ENCODE assay signal across 36 mouse cellular contexts in genomic region chr8:105233126-105233935, GRCm38 (mm10). TPM values are rescaled to one million over a fixed set of nuclear protein-coding genes. Genes with fewer than 3 reads are reported as not detected.
DNase-seq lines count a peak whose midpoint lies in the region; ATAC-seq and TF ChIP-seq lines count a peak whose summit lies in the region.
"Had no signal": no experiment of that assay in that cellular context is flagged by ENCODE, and none has a peak within 500 bp of the region (broad histone marks: within the 10 kb centered on the region; RNA-seq: fewer than 3 reads in every experiment).

No protein-coding gene starts in this region.

- peak; percentile 19 for DNase-seq in midbrain, embryonic 11.5 days (ENCODE audit: low spot score, missing footprints)
- peak; percentile 85 for DNase-seq in ZHBTc4 (ENCODE audit: low read depth, low spot score)
- DNase-seq in liver, embryonic 14.5 days (ENCODE audit: low read depth in 3 of 3, low spot score in 3 of 3), result no peak
- DNase-seq in ovary, adult 18-20 months (ENCODE audit: low spot score), result no peak
- DNase-seq in gastrocnemius, postnatal 25 days, result no peak
- DNase-seq: adrenal gland, postnatal 25 days; cerebellum, adult 18-20 months; cerebellum, postnatal 10 days; gastrocnemius, postnatal 10 days; heart, adult 18-20 months; heart, postnatal 36 days; kidney, adult 11 months; kidney, postnatal 36 days; lung, adult 2 months; lung, postnatal 14 days; right cerebral cortex, postnatal 4 days; thymus, adult 2 months; thymus, postnatal 36 days had no signal

- H3K27ac ChIP-seq in midbrain, embryonic 11.5 days (ENCODE audit: low read depth, low read length), result no peak overlapping the region
- H3K27ac ChIP-seq in midbrain, embryonic 15.5 days, result no peak overlapping the region
- H3K27ac ChIP-seq in liver, embryonic 14.5 days, result no peak overlapping the region
- H3K27ac ChIP-seq: embryonic facial prominence, embryonic 13.5 days; forebrain, embryonic 10.5 days; forebrain, embryonic 15.5 days; hindbrain, embryonic 12.5 days; hindbrain, postnatal 0 days; layer of hippocampus, adult 2 months; left cerebral cortex, adult 2 months; limb, embryonic 13.5 days; midbrain, embryonic 10.5 days; neural tube, embryonic 12.5 days had no signal

- no peak for TF ChIP-seq CTCF in liver, embryonic 14.5 days (IDR thresholded peaks at IDR 0.05; ENCODE audit: low read depth)

- H3K4me2 ChIP-seq in midbrain, embryonic 11.5 days, result no peak overlapping the region
- no peak overlapping the region for H3K4me2 ChIP-seq in midbrain, embryonic 15.5 days
- H3K4me2 ChIP-seq in liver, embryonic 14.5 days (ENCODE audit: low read depth), result peak overlapping the region; percentile 41
- H3K4me2 ChIP-seq: embryonic facial prominence, embryonic 13.5 days; forebrain, embryonic 15.5 days; heart, embryonic 11.5 days; hindbrain, embryonic 12.5 days; limb, embryonic 13.5 days; neural tube, embryonic 12.5 days had no signal

- H3K4me3 ChIP-seq in midbrain, embryonic 11.5 days (ENCODE audit: low read depth, low read length), result no peak overlapping the region
- no peak overlapping the region for H3K4me3 ChIP-seq in midbrain, embryonic 15.5 days
- H3K4me3 ChIP-seq in liver, embryonic 14.5 days (ENCODE audit: insufficient read depth in 1 of 2, low read depth in 2 of 2, low read length in 2 of 2), result no peak overlapping the region
- H3K4me3 ChIP-seq: embryonic facial prominence, embryonic 13.5 days; forebrain, embryonic 10.5 days; forebrain, embryonic 15.5 days; hindbrain, embryonic 12.5 days; layer of hippocampus, adult 2 months; left cerebral cortex, adult 2 months; limb, embryonic 13.5 days; midbrain, embryonic 10.5 days; myocyte; neural tube, embryonic 12.5 days had no signal

- H3K9ac ChIP-seq in midbrain, embryonic 11.5 days (ENCODE audit: low read length), result no peak overlapping the region
- no peak overlapping the region for H3K9ac ChIP-seq in midbrain, embryonic 15.5 days
- no peak overlapping the region; the same call in 1 of the 2 replicates for H3K9ac ChIP-seq in liver, embryonic 14.5 days (replicated peaks)
- H3K9ac ChIP-seq: embryonic facial prominence, embryonic 13.5 days; forebrain, embryonic 15.5 days; hindbrain, embryonic 12.5 days; limb, embryonic 13.5 days; neural tube, embryonic 12.5 days had no signal

- no peak for TF ChIP-seq EP300 in liver, embryonic 14.5 days (IDR thresholded peaks at IDR 0.05; ENCODE audit: low read depth)

- no peak for ATAC-seq in midbrain, embryonic 11.5 days (ENCODE audit: low FRiP score)
- no peak for ATAC-seq in midbrain, embryonic 15.5 days (replicated peaks)
- ATAC-seq in liver, embryonic 14.5 days (ENCODE audit: insufficient read depth), result no peak; the same call in 1 of the 2 replicates
- ATAC-seq in megakaryocyte-erythroid progenitor cell, adult 5-6 weeks (replicated peaks; ENCODE audit: low FRiP score, low TSS enrichment, poor library complexity, severe bottlenecking), result no peak
- ATAC-seq: CD4-positive, CD25-positive, alpha-beta regulatory T cell, adult 4 months; forebrain, embryonic 15.5 days; hindbrain, postnatal 0 days; Patski had no signal

- no peaks in the 10 kb centered on the region for H3K4me1 ChIP-seq in midbrain, embryonic 11.5 days (ENCODE audit: control insufficient read depth, insufficient read depth, low read length)
- H3K4me1 ChIP-seq in midbrain, embryonic 15.5 days, result no peaks in the 10 kb centered on the region
- peaks cover 11 to 14% of the 10 kb centered on the region in 2 experiments for H3K4me1 ChIP-seq in liver, embryonic 14.5 days (replicated peaks; ENCODE audit: control insufficient read depth in 2 of 2, insufficient read depth in 2 of 2, low read length in 1 of 2)
- H3K4me1 ChIP-seq: embryonic facial prominence, embryonic 13.5 days; forebrain, embryonic 10.5 days; forebrain, embryonic 15.5 days; hindbrain, embryonic 12.5 days; limb, embryonic 13.5 days; midbrain, embryonic 10.5 days; neural tube, embryonic 12.5 days had no signal

- no peaks in the 10 kb centered on the region for H3K36me3 ChIP-seq in midbrain, embryonic 11.5 days (ENCODE audit: control insufficient read depth, insufficient read depth, low read length)
- 0 out of 2 replicates have a peak, but pooled peaks cover 10% of the 10 kb centered on the region for H3K36me3 ChIP-seq in midbrain, embryonic 15.5 days (replicated peaks)
- H3K36me3 ChIP-seq in liver, embryonic 14.5 days (replicated peaks; ENCODE audit: control insufficient read depth, insufficient read depth, low read depth), result peaks cover 10% of the 10 kb centered on the region

- WGBS in midbrain, embryonic 11.5 days, result 74% methylated on average over 1 of the region's 1 CpGs
- WGBS in midbrain, embryonic 15.5 days, result 77% methylated on average over 1 of the region's 1 CpGs
- 58% methylated on average over 1 of the region's 1 CpGs for WGBS in liver, embryonic 14.5 days (ENCODE audit: insufficient replicate concordance)

- no peaks in the 10 kb centered on the region for H3K27me3 ChIP-seq in midbrain, embryonic 11.5 days (ENCODE audit: control insufficient read depth, insufficient read depth, low read length)
- H3K27me3 ChIP-seq in midbrain, embryonic 15.5 days (replicated peaks), result no peaks in the 10 kb centered on the region
- no peaks in the 10 kb centered on the region for H3K27me3 ChIP-seq in liver, embryonic 14.5 days (ENCODE audit: control insufficient read depth, insufficient read depth, low read length)
- H3K27me3 ChIP-seq: embryonic facial prominence, embryonic 13.5 days; forebrain, embryonic 15.5 days; hindbrain, embryonic 12.5 days; limb, embryonic 13.5 days; neural tube, embryonic 12.5 days; Patski had no signal

- H3K9me3 ChIP-seq in midbrain, embryonic 11.5 days (ENCODE audit: control insufficient read depth, low read length), result no peaks in the 10 kb centered on the region
- H3K9me3 ChIP-seq in midbrain, embryonic 15.5 days, result no peaks in the 10 kb centered on the region
- H3K9me3 ChIP-seq in liver, embryonic 14.5 days (ENCODE audit: control insufficient read depth, low read length), result no peaks in the 10 kb centered on the region
- H3K9me3 ChIP-seq: embryonic facial prominence, embryonic 13.5 days; forebrain, embryonic 10.5 days; forebrain, embryonic 15.5 days; hindbrain, embryonic 12.5 days; limb, embryonic 13.5 days; midbrain, embryonic 10.5 days; neural tube, embryonic 12.5 days had no signal

RNA-seq across cellular contexts. Expression of gene D230025D16Rik, which starts 8.4 kb away (rescaled TPM):
- polyA plus RNA-seq in midbrain, embryonic 11.5 days (2014; fragmentation: Nextera tagmentation; extraction: Ambion mirVana), result 32.3 and 32.9 TPM in 2 replicates
- polyA plus RNA-seq in midbrain, embryonic 15.5 days (2015; fragmentation: Nextera tagmentation; extraction: Ambion mirVana), result 37.1 and 37.6 TPM in 2 replicates
- 10.7 and 11.9 TPM in 2 replicates for polyA plus RNA-seq in liver, embryonic 14.5 days (2012; rRNA removed)
- polyA plus RNA-seq in liver, embryonic 14.5 days (2014; fragmentation: Nextera tagmentation; extraction: Ambion mirVana), result 14.7 and 16.7 TPM in 2 replicates
- total RNA-seq in megakaryocyte-erythroid progenitor cell, adult 5-6 weeks (2014; fragmentation: Nextera tagmentation), result 22.9 and 24.2 TPM in 2 replicates
- total RNA-seq in megakaryocyte-erythroid progenitor cell, adult 5-6 weeks (2017), result 11.3 and 15.1 TPM in 2 replicates
- total RNA-seq in gastrocnemius, postnatal 25 days (2021), result 10 to 100 TPM; 13.5 to 24.2 TPM

RNA-seq across cellular contexts. Expression of gene B3gnt9, which starts 21.6 kb away (rescaled TPM):
- 5.6 and 6.1 TPM in 2 replicates for polyA plus RNA-seq in midbrain, embryonic 11.5 days (2014; fragmentation: Nextera tagmentation; extraction: Ambion mirVana)
- 8.1 TPM in 2 replicates for polyA plus RNA-seq in midbrain, embryonic 15.5 days (2015; fragmentation: Nextera tagmentation; extraction: Ambion mirVana)
- polyA plus RNA-seq in liver, embryonic 14.5 days (2012; rRNA removed), result 1.6 and 1.7 TPM in 2 replicates
- 2.3 and 3.1 TPM in 2 replicates for polyA plus RNA-seq in liver, embryonic 14.5 days (2014; fragmentation: Nextera tagmentation; extraction: Ambion mirVana)
- total RNA-seq in megakaryocyte-erythroid progenitor cell, adult 5-6 weeks (2014; fragmentation: Nextera tagmentation), result 1.4 and 2.6 TPM in 2 replicates
- 0.23 TPM in 1 of 2 replicates, not detected in the other for total RNA-seq in megakaryocyte-erythroid progenitor cell, adult 5-6 weeks (2017)
- 1 to 10 TPM; 2.6 TPM for total RNA-seq in gastrocnemius, postnatal 25 days (2021)

RNA-seq across cellular contexts. Expression of gene Tradd, which starts 31.1 kb away (rescaled TPM):
- polyA plus RNA-seq in midbrain, embryonic 11.5 days (2014; fragmentation: Nextera tagmentation; extraction: Ambion mirVana), result 11.3 and 15.0 TPM in 2 replicates
- 13.5 and 13.6 TPM in 2 replicates for polyA plus RNA-seq in midbrain, embryonic 15.5 days (2015; fragmentation: Nextera tagmentation; extraction: Ambion mirVana)
- polyA plus RNA-seq in liver, embryonic 14.5 days (2012; rRNA removed), result 5.5 and 6.0 TPM in 2 replicates
- 11.5 and 15.8 TPM in 2 replicates for polyA plus RNA-seq in liver, embryonic 14.5 days (2014; fragmentation: Nextera tagmentation; extraction: Ambion mirVana)
- 10.1 and 18.1 TPM in 2 replicates for total RNA-seq in megakaryocyte-erythroid progenitor cell, adult 5-6 weeks (2014; fragmentation: Nextera tagmentation)
- 14.0 and 15.0 TPM in 2 replicates for total RNA-seq in megakaryocyte-erythroid progenitor cell, adult 5-6 weeks (2017)
- 1 to 10 TPM; 3.0 TPM for total RNA-seq in gastrocnemius, postnatal 25 days (2021)

RNA-seq across cellular contexts. Expression of gene Fbxl8, which starts 31.1 kb away (rescaled TPM):
- 0.84 and 1.5 TPM in 2 replicates for polyA plus RNA-seq in midbrain, embryonic 11.5 days (2014; fragmentation: Nextera tagmentation; extraction: Ambion mirVana)
- polyA plus RNA-seq in midbrain, embryonic 15.5 days (2015; fragmentation: Nextera tagmentation; extraction: Ambion mirVana), result 0.99 and 1.3 TPM in 2 replicates
- 1.0 and 1.3 TPM in 2 replicates for polyA plus RNA-seq in liver, embryonic 14.5 days (2012; rRNA removed)
- polyA plus RNA-seq in liver, embryonic 14.5 days (2014; fragmentation: Nextera tagmentation; extraction: Ambion mirVana), result 0.75 and 0.83 TPM in 2 replicates
- 2.4 and 2.7 TPM in 2 replicates for total RNA-seq in megakaryocyte-erythroid progenitor cell, adult 5-6 weeks (2014; fragmentation: Nextera tagmentation)
- total RNA-seq in megakaryocyte-erythroid progenitor cell, adult 5-6 weeks (2017), result 1.7 and 1.9 TPM in 2 replicates
- total RNA-seq in gastrocnemius, postnatal 25 days (2021), result 1 to 10 TPM in 1 of 2 experiments, under 1 TPM in 1; 0.90 to 1.0 TPM

RNA-seq across cellular contexts. Expression of gene Hsf4, which starts 36.3 kb away (rescaled TPM):
- not detected in 2 replicates for polyA plus RNA-seq in midbrain, embryonic 11.5 days (2014; fragmentation: Nextera tagmentation; extraction: Ambion mirVana)
- polyA plus RNA-seq in midbrain, embryonic 15.5 days (2015; fragmentation: Nextera tagmentation; extraction: Ambion mirVana), result 0.25 and 0.42 TPM in 2 replicates
- 0.03 TPM in 1 of 2 replicates, not detected in the other for polyA plus RNA-seq in liver, embryonic 14.5 days (2012; rRNA removed)
- polyA plus RNA-seq in liver, embryonic 14.5 days (2014; fragmentation: Nextera tagmentation; extraction: Ambion mirVana), result 0.08 TPM in 1 of 2 replicates, not detected in the other
- total RNA-seq in megakaryocyte-erythroid progenitor cell, adult 5-6 weeks (2014; fragmentation: Nextera tagmentation), result not detected in 2 replicates
- not detected in 2 replicates for total RNA-seq in megakaryocyte-erythroid progenitor cell, adult 5-6 weeks (2017)
- total RNA-seq in gastrocnemius, postnatal 25 days (2021), result 1 to 10 TPM; 2.9 to 3.0 TPM
- total RNA-seq: common myeloid progenitor, adult 5-6 weeks had no signal
- polyA plus RNA-seq: forebrain, embryonic 10.5 days; heart, embryonic 11.5 days; hindbrain, embryonic 12.5 days; kidney, embryonic 14.5 days had no signal

Comparison
In these comparisons a context has a peak if more than half of its experiments do, and no peak if none do; other contexts are left out.
1. DNase-seq: peak in midbrain, embryonic 11.5 days (single experiment) and ZHBTc4 (single experiment); none in liver, embryonic 14.5 days (0 of 3), ovary, adult 18-20 months (single experiment) and gastrocnemius, postnatal 25 days (single experiment).